Mouse (Mus musculus) erythroblast, embryonic 14.5 days (primary cell): ENCODE measurements around the gene Trex1.

Experiments
- GATA1 ChIP-seq: IDR thresholded peaks from 2 replicates; pipeline ENCODE4 v1.6.1; 2012; ENCODE audit warnings: low read length, inconsistent platforms, mixed read lengths
- TAL1 ChIP-seq: IDR thresholded peaks from 3 replicates; pipeline ENCODE4 v1.6.1; 2012; ENCODE audit warnings: low read length, inconsistent platforms, mixed read lengths

GRCm38 (mm10) chr9:109087987-109088386, 28.5 kb upstream of the Trex1 start:
- TF ChIP-seq TAL1 (no peak), GATA1 (no peak)
